Mouse (Mus musculus): Measurements from ENCODE around the gene Zfp953. TPM values are rescaled to one million over a fixed set of nuclear protein-coding genes. Genes with fewer than 3 reads are reported as not detected.
A peak's percentile ranks its signal among the peaks of the same experiment; 100 is the strongest.

Zfp953 gene
- 8.2 and 11.0 TPM in 2 replicates for total RNA-seq (2017)

- ATAC-seq (replicated peaks in 1 of 2; ENCODE audit: insufficient read depth in 1 of 2, low FRiP score in 2 of 2, low TSS enrichment in 1 of 2, low read depth in 1 of 2, poor library complexity in 2 of 2, severe bottlenecking in 2 of 2): peak; percentile 93 to 98
These were observed at the start of gene Zfp953, which contains the start of gene Gm28044 for GRCm38 (mm10) chr13:67360131-67360744. Zfp953 (minus strand) TSS chr13:67360605. Gm28044 (minus strand) TSS chr13:67360536.

GRCm38 (mm10) chr13:67399183-67399903 lies 38.9 kb upstream of the Zfp953 start, which contains the start of gene Zfp429:
Zfp429 (minus strand) TSS chr13:67399819.
- peak; percentile 99 for ATAC-seq (replicated peaks in 1 of 2; ENCODE audit: insufficient read depth in 1 of 2, low FRiP score in 2 of 2, low TSS enrichment in 1 of 2, low read depth in 1 of 2, poor library complexity in 2 of 2, severe bottlenecking in 2 of 2)

DNA sequence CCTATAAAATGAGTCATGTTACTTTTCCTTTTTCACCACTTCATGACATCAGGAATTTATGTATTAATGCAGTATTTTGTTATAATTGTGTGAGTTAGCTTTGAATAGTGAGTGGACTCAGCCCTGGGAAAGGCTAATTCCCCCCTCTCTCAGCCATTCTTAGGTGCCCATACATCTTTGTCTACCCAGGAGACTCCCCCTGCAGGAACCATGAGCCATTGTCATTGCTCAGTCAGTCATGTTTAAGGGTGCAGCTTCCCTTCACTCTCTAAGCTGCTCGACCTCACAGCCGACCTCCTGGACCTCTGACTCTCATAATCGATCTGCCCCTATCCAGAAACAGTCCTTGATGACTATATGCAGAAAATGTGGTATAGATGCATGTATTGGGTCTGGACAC lies 15.8 kb upstream of the Zfp953 start:
- ATAC-seq (replicated peaks in 1 of 2; ENCODE audit: insufficient read depth in 1 of 2, low FRiP score in 2 of 2, low TSS enrichment in 1 of 2, low read depth in 1 of 2, poor library complexity in 2 of 2, severe bottlenecking in 2 of 2): peak; percentile 27 to 46; a peak in 2 of 4 replicates

DNA sequence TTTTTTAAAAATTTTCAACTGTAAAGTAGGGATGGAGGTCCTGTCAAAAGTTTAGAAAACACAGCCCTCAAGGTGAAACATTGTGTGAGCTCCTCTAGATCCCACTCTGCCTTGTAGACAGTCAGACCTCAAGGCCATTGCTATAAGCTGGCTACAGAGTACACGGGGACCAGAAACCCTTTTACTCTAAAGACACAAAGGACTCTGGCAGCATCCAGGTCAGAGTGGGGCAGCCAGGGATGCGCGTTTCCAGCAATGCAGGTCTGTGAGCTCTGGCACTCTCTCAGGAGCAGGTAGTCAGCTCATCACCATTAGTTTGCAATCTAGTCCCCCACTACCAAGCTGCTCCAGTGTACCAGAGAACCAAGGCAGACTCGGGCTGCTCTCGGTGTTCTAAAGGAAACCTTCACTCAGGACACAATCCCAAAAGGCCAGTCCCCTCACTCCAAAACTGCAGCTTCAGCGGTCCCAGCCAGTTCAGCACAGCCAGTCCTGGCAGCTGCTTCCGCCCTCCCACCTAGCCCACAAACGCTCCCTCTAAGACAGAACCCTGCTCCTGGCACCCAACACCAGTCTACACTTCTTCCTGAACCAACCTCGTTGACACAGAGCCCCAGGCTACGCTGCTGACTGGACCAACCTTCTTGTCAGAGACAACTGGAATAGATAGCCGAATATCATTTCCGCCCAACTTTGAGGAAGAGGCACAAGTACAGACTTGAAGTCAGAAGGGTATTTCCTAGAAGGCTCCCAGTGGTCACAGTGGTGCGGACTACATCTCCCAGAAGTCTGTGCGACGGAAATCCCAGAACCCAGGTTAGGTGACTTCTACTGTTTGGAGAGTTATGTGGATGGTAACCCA lies 14.9 kb upstream of the Zfp953 start, which contains the start of the genes Gm28041 and Zfp456:
Gene Gm28041, minus strand, starts transcription at position 684 of the 862 bp plus-strand sequence.
Gene Zfp456, minus strand, starts transcription at position 761 of the 862 bp plus-strand sequence.
- peak; percentile 98 for ATAC-seq (replicated peaks in 1 of 2; ENCODE audit: insufficient read depth in 1 of 2, low FRiP score in 2 of 2, low TSS enrichment in 1 of 2, low read depth in 1 of 2, poor library complexity in 2 of 2, severe bottlenecking in 2 of 2)

- ATAC-seq (replicated peaks in 1 of 2; ENCODE audit: insufficient read depth in 1 of 2, low FRiP score in 2 of 2, low TSS enrichment in 1 of 2, low read depth in 1 of 2, poor library complexity in 2 of 2, severe bottlenecking in 2 of 2): no peak
These were observed 8.6 kb downstream of the Zfp953 start for GRCm38 (mm10) chr13:67351854-67352253.

DNA sequence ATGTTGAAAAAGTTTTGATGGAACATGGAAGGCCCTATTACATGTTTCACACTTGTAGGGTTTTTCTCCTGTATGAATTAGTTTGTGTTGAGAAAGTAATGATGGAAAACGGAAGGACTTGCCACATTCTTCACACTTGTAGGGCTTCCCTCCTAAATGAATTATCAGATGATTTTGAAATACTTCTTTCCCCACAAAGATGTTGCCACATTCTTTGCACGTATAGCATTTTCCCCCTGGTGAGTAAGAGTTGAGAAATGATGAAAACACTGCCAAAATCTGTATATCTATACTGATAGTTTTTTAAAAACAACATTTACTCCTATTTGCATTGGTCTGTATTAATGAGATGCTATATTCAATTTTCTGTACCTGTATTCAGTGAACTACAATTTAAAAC lies 17.0 kb downstream of the Zfp953 start:
- ATAC-seq (replicated peaks in 1 of 2; ENCODE audit: insufficient read depth in 1 of 2, low FRiP score in 2 of 2, low TSS enrichment in 1 of 2, low read depth in 1 of 2, poor library complexity in 2 of 2, severe bottlenecking in 2 of 2): no peak; a peak in 1 of 4 replicates

- ATAC-seq (replicated peaks in 1 of 2; ENCODE audit: insufficient read depth in 1 of 2, low FRiP score in 2 of 2, low TSS enrichment in 1 of 2, low read depth in 1 of 2, poor library complexity in 2 of 2, severe bottlenecking in 2 of 2): 0 out of 4 replicates have a peak, but pooled peaks of 1 of the 2 experiments have one; percentile 4
These were observed 27.5 kb downstream of the Zfp953 start for GRCm38 (mm10) chr13:67332877-67333276.

DNA sequence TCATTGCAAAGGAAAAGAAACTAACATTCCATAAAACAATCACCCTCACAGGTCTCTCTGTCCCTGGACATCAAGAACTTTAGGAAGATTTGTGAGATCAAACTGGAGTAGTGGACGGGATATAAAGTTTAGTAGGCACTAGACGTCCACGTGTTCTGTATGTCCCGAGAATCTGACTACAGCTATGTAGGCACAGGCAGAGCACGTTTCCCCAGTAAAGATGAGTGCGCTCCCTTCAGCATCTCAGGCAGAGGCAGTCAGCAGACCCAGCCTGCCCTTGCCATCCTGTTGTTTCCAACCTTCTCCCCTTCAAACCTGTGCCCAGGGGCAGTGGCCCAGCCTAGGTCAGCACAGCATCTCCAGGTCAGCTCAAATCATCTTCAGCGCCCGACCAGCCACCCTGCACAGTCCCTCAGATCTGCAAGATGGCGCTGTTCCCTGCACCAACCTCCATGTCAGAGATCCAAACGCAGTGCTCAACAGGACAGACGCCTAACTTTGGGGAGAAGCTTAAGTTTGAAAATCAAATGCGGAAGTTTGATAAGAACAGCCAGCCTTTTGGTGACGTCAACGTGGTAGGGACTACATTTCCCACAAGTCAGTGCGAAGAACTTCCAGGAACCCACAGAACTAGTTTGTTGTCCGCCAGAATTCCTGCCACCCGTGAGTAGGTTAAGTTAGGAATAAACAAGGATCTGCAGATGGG lies 28.2 kb downstream of the Zfp953 start, which contains the start of gene Zfp595:
Gene Zfp595, minus strand, starts transcription at position 552 of the 706 bp plus-strand sequence.
- ATAC-seq (replicated peaks in 1 of 2; ENCODE audit: insufficient read depth in 1 of 2, low FRiP score in 2 of 2, low TSS enrichment in 1 of 2, low read depth in 1 of 2, poor library complexity in 2 of 2, severe bottlenecking in 2 of 2): peak; percentile 99

DNA sequence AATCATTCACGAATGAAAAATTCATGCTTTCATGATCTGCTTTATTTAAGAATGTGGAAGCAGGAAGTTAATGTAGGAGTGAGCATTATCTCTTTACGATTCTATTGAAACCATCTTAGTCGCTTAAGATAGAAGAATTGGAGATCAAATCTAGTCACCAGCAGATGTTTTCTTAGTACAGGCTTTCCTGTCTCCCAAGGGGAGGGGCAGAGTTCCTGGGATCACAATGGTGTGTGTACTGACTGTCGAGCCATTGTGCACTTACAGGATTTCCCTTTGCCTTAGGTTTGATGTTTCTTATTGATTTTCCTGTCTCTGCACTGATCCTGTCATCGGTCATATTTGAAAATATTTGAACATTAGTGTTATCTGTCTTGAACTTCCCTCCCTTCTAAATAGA lies 53.7 kb downstream of the Zfp953 start:
- ATAC-seq (replicated peaks in 1 of 2; ENCODE audit: insufficient read depth in 1 of 2, low FRiP score in 2 of 2, low TSS enrichment in 1 of 2, low read depth in 1 of 2, poor library complexity in 2 of 2, severe bottlenecking in 2 of 2): peak; percentile 14 to 31

- peak; percentile 98 to 99 for ATAC-seq (replicated peaks in 1 of 2; ENCODE audit: insufficient read depth in 1 of 2, low FRiP score in 2 of 2, low TSS enrichment in 1 of 2, low read depth in 1 of 2, poor library complexity in 2 of 2, severe bottlenecking in 2 of 2)
These were observed 54.4 kb downstream of the Zfp953 start, which contains the start of gene Zfp457 for GRCm38 (mm10) chr13:67305822-67306672. Zfp457 (minus strand) TSS chr13:67306485.

Other genes with a start within 250 kb of the Zfp953 start
- gene Rslcan18, start 244.3 kb downstream of the Zfp953 start, total RNA-seq (2017): 0.38 and 0.89 TPM in 2 replicates
- gene Zfp759, start 238.9 kb downstream of the Zfp953 start, total RNA-seq (2017): 7.3 and 8.3 TPM in 2 replicates
- gene Rsl1, start 187.4 kb downstream of the Zfp953 start, total RNA-seq (2017): 10.2 and 13.9 TPM in 2 replicates
- 4.4 and 6.6 TPM in 2 replicates for gene Zfp455, start 166.1 kb downstream of the Zfp953 start, total RNA-seq (2017)
- gene Zfp458, start 82.1 kb downstream of the Zfp953 start, total RNA-seq (2017): 3.6 and 5.8 TPM in 2 replicates
- gene Zfp457, start 54.1 kb downstream of the Zfp953 start, total RNA-seq (2017): 1.5 TPM in 1 of 2 replicates, not detected in the other
- 10.0 and 10.1 TPM in 2 replicates for gene Zfp595, start 28.0 kb downstream of the Zfp953 start, total RNA-seq (2017)
- 7.3 and 13.3 TPM in 2 replicates for gene Gm28044, start 69 bp downstream of the Zfp953 start, total RNA-seq (2017)
- gene Gm28041, start 15.1 kb upstream of the Zfp953 start, total RNA-seq (2017): 3.2 and 3.8 TPM in 2 replicates
- 5.9 and 6.1 TPM in 2 replicates for gene Zfp456, start 15.2 kb upstream of the Zfp953 start, total RNA-seq (2017)
- 7.4 and 13.6 TPM in 2 replicates for gene Zfp429, start 39.2 kb upstream of the Zfp953 start, total RNA-seq (2017)
- gene Zfp459, start 60.8 kb upstream of the Zfp953 start, total RNA-seq (2017): 3.0 and 16.1 TPM in 2 replicates
- gene Zfp874a, start 91.0 kb upstream of the Zfp953 start, total RNA-seq (2017): 19.6 and 21.8 TPM in 2 replicates
- gene Zfp874b, start 123.7 kb upstream of the Zfp953 start, total RNA-seq (2017): 9.2 and 14.7 TPM in 2 replicates
- gene Zfp58, start 139.9 kb upstream of the Zfp953 start, total RNA-seq (2017): 9.8 and 22.2 TPM in 2 replicates
- gene Gm26965, start 165.5 kb upstream of the Zfp953 start, total RNA-seq (2017): not detected in 2 replicates
- 27.1 and 31.8 TPM in 2 replicates for gene Zfp87, start 165.6 kb upstream of the Zfp953 start, total RNA-seq (2017)
- gene Zfp748, start 193.2 kb upstream of the Zfp953 start, total RNA-seq (2017): 13.8 and 34.3 TPM in 2 replicates
- 23.4 and 31.7 TPM in 2 replicates for gene Zfp729b, start 249.1 kb upstream of the Zfp953 start, total RNA-seq (2017)